Mouse (Mus musculus): ENCODE measurements around the gene Ecm1. TPM values are rescaled to one million over a fixed set of nuclear protein-coding genes. Genes with fewer than 3 reads are reported as not detected.

Gene Ecm1
- 62.3 and 104 TPM in 2 replicates for polyA plus RNA-seq (2012; rRNA removed)

DNA sequence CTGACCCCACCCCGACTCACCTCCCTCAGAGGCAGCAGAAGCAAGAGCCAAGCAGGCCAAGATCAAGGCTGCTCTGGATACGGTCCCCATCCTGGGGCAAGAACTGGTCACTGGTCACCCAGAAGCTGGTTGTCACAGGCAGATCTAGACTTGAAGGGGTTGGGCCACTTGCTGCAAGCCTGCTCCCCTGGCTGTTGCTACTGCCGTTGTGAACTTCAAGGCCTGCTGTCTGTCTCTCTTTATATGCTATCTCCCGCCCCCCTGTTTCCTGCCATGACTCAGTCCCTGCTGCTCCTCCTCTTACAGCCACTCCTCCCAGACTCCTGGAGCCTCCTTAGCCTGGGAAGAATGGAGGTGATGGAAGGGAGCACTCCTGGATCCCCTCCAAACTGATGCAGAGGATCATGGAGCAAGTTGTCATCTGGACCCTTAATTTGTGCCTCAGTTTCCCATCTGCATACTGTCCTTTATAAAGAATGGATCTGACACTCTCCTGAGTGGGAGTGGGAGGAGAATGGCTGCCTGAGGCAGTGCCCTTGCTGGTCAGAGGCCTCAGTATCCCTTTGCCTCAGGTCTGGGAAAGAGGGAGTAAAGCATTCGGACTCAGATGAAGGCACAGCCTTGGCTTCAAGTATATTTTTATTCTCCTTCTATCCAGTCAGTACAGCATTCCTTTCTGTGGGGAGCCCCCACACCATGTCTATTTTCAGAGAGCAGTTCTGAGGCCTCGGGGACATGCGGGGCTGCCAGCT, at the start of gene Ecm1:
Gene Ecm1 (minus strand): TSS at position 217 of the 752 bp plus-strand sequence.
- no peaks in the 10 kb centered on the region for H3K27me3 ChIP-seq (ENCODE audit: control insufficient read depth, insufficient read depth, low read length)
- DNase-seq (ENCODE audit: low read depth in 1 of 2, low spot score in 2 of 2): no peak
- no peak within 1 kb of the TSS; the same call in 1 of the 2 replicates for H3K4me3 ChIP-seq (ENCODE audit: extremely low read depth, insufficient read depth, insufficient read length)
- H3K27ac ChIP-seq (ENCODE audit: insufficient read depth, low read length): peak within 1 kb of the TSS; percentile 69
- peaks cover 7% of the 10 kb centered on the region; the same call in 1 of the 2 replicates for H3K4me1 ChIP-seq (ENCODE audit: control insufficient read depth, insufficient read depth, insufficient read length)
- peaks cover 28% of the 10 kb centered on the region for H3K36me3 ChIP-seq (ENCODE audit: control insufficient read depth, insufficient read depth, low read length)
- WGBS: 71% methylated on average over 7 of the region's 7 CpGs
- TF ChIP-seq CTCF (IDR thresholded peaks at IDR 0.05; ENCODE audit: extremely low read depth, insufficient read depth, insufficient read length, insufficient replicate concordance) (no peak), POLR2A (IDR thresholded peaks at IDR 0.05; ENCODE audit: low read depth, low read length) (no peak)

DNA sequence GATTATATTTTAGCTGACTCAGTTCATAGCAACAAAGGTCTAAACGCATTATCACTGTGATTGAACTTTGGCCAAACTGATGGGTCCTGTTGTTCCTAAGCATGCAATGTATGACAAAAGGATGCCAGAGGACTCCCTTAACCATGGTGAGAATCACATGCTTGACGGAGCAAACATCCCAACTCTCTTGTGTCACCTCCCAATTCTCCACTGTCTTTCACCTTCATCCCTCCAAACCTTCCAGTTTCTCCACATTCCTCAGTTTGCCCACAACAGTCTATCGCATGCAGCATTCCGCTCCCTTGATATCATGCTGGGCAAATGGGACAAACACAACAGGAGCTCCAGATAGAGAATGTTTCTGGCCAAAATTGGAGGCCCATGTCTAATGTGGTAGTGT, 46.1 kb upstream of the Ecm1 start:
- Histone ChIP-seq H3K27ac (ENCODE audit: insufficient read depth, low read length) (no peak overlapping the region), H3K36me3 (ENCODE audit: control insufficient read depth, insufficient read depth, low read length) (peaks cover 37% of the 10 kb centered on the region), H3K4me3 (ENCODE audit: extremely low read depth, insufficient read depth, insufficient read length) (no peak overlapping the region), H3K4me1 (ENCODE audit: control insufficient read depth, insufficient read depth, insufficient read length) (no peaks in the 10 kb centered on the region), H3K27me3 (ENCODE audit: control insufficient read depth, insufficient read depth, low read length) (no peaks in the 10 kb centered on the region)
- 96% methylated on average over 4 of the region's 4 CpGs for WGBS
- TF ChIP-seq CTCF (IDR thresholded peaks at IDR 0.05; ENCODE audit: extremely low read depth, insufficient read depth, insufficient read length, insufficient replicate concordance) (no peak), POLR2A (IDR thresholded peaks at IDR 0.05; ENCODE audit: low read depth, low read length) (no peak)
- no peak for DNase-seq (ENCODE audit: low read depth in 1 of 2, low spot score in 2 of 2)

GRCm38 (mm10) chr3:95771985-95772384, 32.6 kb upstream of the Ecm1 start:
- H3K36me3 ChIP-seq (ENCODE audit: control insufficient read depth, insufficient read depth, low read length): peaks cover 34% of the 10 kb centered on the region
- peak in 1 of 2 experiments; percentile 23 for DNase-seq (ENCODE audit: low read depth in 1 of 2, low spot score in 2 of 2)

DNA sequence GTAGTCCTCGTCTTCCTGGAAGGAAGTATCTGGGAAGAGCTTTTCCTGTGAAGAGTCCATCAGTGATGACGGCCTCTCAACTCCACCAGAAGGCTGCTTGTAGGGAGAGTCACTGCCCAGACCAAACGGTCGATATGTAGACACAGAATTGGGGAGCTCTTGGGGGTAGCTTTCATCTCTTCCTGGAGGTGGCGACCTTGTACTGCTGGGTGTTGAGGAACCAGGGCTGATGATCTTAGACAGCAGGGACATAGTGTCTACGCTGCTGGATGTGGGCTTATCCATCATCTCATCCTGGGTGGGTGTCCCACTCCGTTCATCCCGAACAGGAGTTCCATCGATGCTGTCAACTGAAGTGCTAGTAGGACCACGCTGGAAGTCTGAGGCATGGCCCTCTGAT, 26.2 kb upstream of the Ecm1 start:
- Histone ChIP-seq H3K27me3 (ENCODE audit: control insufficient read depth, insufficient read depth, low read length) (no peaks in the 10 kb centered on the region), H3K27ac (ENCODE audit: insufficient read depth, low read length) (no peak overlapping the region), H3K4me3 (ENCODE audit: extremely low read depth, insufficient read depth, insufficient read length) (no peak overlapping the region), H3K4me1 (ENCODE audit: control insufficient read depth, insufficient read depth, insufficient read length) (no peaks in the 10 kb centered on the region), H3K36me3 (ENCODE audit: control insufficient read depth, insufficient read depth, low read length) (peaks cover 38% of the 10 kb centered on the region)
- TF ChIP-seq POLR2A (IDR thresholded peaks at IDR 0.05; ENCODE audit: low read depth, low read length) (no peak), CTCF (IDR thresholded peaks at IDR 0.05; ENCODE audit: extremely low read depth, insufficient read depth, insufficient read length, insufficient replicate concordance) (no peak)
- DNase-seq (ENCODE audit: low read depth in 1 of 2, low spot score in 2 of 2): no peak
- 91% methylated on average over 10 of the region's 10 CpGs for WGBS

More at GRCm38 (mm10) chr3:95771985-95772384, 32.6 kb upstream of the Ecm1 start:
- H3K27me3 ChIP-seq (ENCODE audit: control insufficient read depth, insufficient read depth, low read length): no peaks in the 10 kb centered on the region
- TF ChIP-seq CTCF (IDR thresholded peaks at IDR 0.05; ENCODE audit: extremely low read depth, insufficient read depth, insufficient read length, insufficient replicate concordance) (no peak), POLR2A (IDR thresholded peaks at IDR 0.05; ENCODE audit: low read depth, low read length) (no peak)
- no peak overlapping the region for H3K4me3 ChIP-seq (ENCODE audit: extremely low read depth, insufficient read depth, insufficient read length)
- H3K27ac ChIP-seq (ENCODE audit: insufficient read depth, low read length): no peak overlapping the region
- H3K4me1 ChIP-seq (ENCODE audit: control insufficient read depth, insufficient read depth, insufficient read length): no peaks in the 10 kb centered on the region

DNA sequence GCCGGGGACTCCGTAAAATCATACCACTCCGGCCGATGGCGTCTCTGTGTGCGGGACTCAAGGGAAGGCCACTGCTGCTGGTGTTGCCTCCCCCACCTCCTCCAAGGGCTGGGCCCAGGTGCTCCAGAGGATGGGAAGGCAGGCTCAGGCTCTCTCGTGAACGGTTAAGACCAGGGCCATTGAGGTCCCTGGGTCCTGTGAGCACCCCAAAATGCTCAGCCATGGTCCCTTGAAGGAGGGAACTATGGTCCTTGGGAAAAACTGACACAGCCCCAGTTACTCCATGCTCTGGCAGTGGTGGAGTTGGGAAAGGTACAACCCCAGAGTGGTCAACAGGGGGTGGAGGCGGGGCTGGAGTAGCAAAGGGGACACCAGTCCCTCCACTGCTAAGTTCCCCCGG, 24.4 kb upstream of the Ecm1 start:
- Histone ChIP-seq H3K36me3 (ENCODE audit: control insufficient read depth, insufficient read depth, low read length) (peaks cover 32% of the 10 kb centered on the region), H3K4me1 (ENCODE audit: control insufficient read depth, insufficient read depth, insufficient read length) (0 out of 2 replicates have a peak, but pooled peaks cover 2% of the 10 kb centered on the region), H3K27ac (ENCODE audit: insufficient read depth, low read length) (no peak overlapping the region), H3K27me3 (ENCODE audit: control insufficient read depth, insufficient read depth, low read length) (no peaks in the 10 kb centered on the region), H3K4me3 (ENCODE audit: extremely low read depth, insufficient read depth, insufficient read length) (no peak overlapping the region)
- no peak for DNase-seq (ENCODE audit: low read depth in 1 of 2, low spot score in 2 of 2)
- 91% methylated on average over 10 of the region's 10 CpGs for WGBS
- TF ChIP-seq CTCF (IDR thresholded peaks at IDR 0.05; ENCODE audit: extremely low read depth, insufficient read depth, insufficient read length, insufficient replicate concordance) (no peak), POLR2A (IDR thresholded peaks at IDR 0.05; ENCODE audit: low read depth, low read length) (no peak)

DNA sequence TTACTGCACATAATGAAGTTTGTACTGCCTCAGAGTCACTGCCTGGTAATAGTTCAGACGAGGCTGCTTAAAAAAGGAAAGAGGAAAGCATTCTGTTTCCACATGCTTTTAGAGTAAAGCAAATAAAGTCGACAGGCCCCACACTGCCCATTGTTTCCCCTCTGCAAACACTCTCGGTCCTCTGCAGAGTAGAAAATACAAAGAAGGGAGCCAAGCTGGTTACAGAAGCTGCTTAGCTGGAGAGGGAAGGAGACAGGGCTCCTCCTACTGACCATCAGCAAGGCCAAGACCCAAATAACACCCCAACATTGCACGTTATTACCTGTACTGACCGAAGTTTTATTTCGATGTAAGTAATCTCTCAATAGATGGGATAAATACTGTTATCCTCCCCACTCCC, 23.6 kb upstream of the Ecm1 start:
- no peak overlapping the region for H3K4me3 ChIP-seq (ENCODE audit: extremely low read depth, insufficient read depth, insufficient read length)
- peaks cover 5% of the 10 kb centered on the region for H3K4me1 ChIP-seq (ENCODE audit: control insufficient read depth, insufficient read depth, insufficient read length)
- no peak for TF ChIP-seq CTCF (IDR thresholded peaks at IDR 0.05; ENCODE audit: extremely low read depth, insufficient read depth, insufficient read length, insufficient replicate concordance)
- no peak for TF ChIP-seq POLR2A (IDR thresholded peaks at IDR 0.05; ENCODE audit: low read depth, low read length)
- whole genome bisulfite sequencing: 87% methylated on average over 6 of the region's 6 CpGs
- no peaks in the 10 kb centered on the region for H3K27me3 ChIP-seq (ENCODE audit: control insufficient read depth, insufficient read depth, low read length)
- H3K36me3 ChIP-seq (ENCODE audit: control insufficient read depth, insufficient read depth, low read length): peaks cover 27% of the 10 kb centered on the region
- no peak overlapping the region for H3K27ac ChIP-seq (ENCODE audit: insufficient read depth, low read length)
- DNase-seq (ENCODE audit: low read depth in 1 of 2, low spot score in 2 of 2): no peak

DNA sequence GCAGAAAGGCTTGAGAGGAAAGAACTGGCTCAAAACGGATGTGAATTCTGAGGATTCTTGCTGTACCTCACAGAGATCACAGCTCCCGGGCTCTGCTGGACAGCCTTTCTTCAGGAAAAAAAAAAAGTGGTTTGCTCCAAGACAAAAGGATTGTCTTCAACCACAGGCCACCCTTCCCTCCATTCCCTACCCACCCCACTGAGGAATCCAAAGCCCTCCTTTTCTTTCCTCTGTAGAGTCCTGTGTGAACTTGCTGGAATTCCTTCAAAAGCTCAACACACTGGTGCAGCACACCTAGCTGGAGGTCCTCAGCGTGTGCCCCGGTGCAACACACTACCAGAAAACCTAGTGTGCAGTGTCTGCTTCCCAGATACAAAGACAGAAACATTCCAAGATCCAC, 22.4 kb upstream of the Ecm1 start:
- Histone ChIP-seq H3K4me3 (ENCODE audit: extremely low read depth, insufficient read depth, insufficient read length) (no peak overlapping the region), H3K36me3 (ENCODE audit: control insufficient read depth, insufficient read depth, low read length) (peaks cover 27% of the 10 kb centered on the region), H3K4me1 (ENCODE audit: control insufficient read depth, insufficient read depth, insufficient read length) (peaks cover 5% of the 10 kb centered on the region), H3K27ac (ENCODE audit: insufficient read depth, low read length) (no peak overlapping the region), H3K27me3 (ENCODE audit: control insufficient read depth, insufficient read depth, low read length) (no peaks in the 10 kb centered on the region)
- no peak for TF ChIP-seq POLR2A (IDR thresholded peaks at IDR 0.05; ENCODE audit: low read depth, low read length)
- TF ChIP-seq CTCF (IDR thresholded peaks at IDR 0.05; ENCODE audit: extremely low read depth, insufficient read depth, insufficient read length, insufficient replicate concordance): no peak
- DNase-seq (ENCODE audit: low read depth in 1 of 2, low spot score in 2 of 2): no peak
- WGBS: 92% methylated on average over 4 of the region's 4 CpGs

Measured in spleen, adult 2 months (tissue).